Mouse (Mus musculus): ENCODE results near the gene Acr. TPM values are rescaled to one million over a fixed set of nuclear protein-coding genes. Genes with fewer than 3 reads are reported as not detected.

Acr gene
- polyA plus RNA-seq, 1 experiment from 2014 or later, result 0.42 TPM

DNA sequence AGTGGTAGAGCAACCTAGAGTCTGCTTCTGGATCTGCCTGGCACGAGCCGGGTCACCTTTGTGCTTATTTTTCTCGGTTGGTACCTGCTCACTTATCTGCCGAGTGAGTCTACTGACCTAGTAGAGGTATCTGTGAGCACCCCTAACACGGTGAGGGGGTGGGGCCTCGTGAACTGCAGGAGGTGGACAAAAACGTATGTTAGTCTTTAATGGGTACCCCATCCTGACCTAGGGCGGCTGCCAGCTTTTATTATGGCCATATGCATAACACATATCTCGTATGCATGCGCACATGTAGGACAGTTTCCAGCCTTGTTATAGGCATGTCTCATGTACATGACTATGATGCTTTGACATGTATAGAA lies 34.3 kb upstream of the Acr start:
- Histone ChIP-seq H3K9ac (ENCODE audit: low read length) (no peak overlapping the region), H3K36me3 (ENCODE audit: control insufficient read depth, insufficient read depth, low read length) (no peaks in the 10 kb centered on the region), H3K27me3 (ENCODE audit: control insufficient read depth, insufficient read depth, low read length) (no peaks in the 10 kb centered on the region), H3K4me3 (ENCODE audit: low read depth, low read length) (no peak overlapping the region), H3K4me2 (peak overlapping the region; percentile 57; the same call in 1 of the 2 replicates), H3K9me3 (ENCODE audit: control insufficient read depth, low read length) (no peaks in the 10 kb centered on the region), H3K27ac (ENCODE audit: low read depth, low read length) (no peak overlapping the region), H3K4me1 (ENCODE audit: control insufficient read depth, insufficient read depth, low read length) (peaks cover 14% of the 10 kb centered on the region)
- peak; percentile 26 for DNase-seq (ENCODE audit: low spot score, missing footprints)
- no peak for ATAC-seq (ENCODE audit: low FRiP score)
- 93% methylated on average over 10 of the region's 10 CpGs for WGBS

DNA sequence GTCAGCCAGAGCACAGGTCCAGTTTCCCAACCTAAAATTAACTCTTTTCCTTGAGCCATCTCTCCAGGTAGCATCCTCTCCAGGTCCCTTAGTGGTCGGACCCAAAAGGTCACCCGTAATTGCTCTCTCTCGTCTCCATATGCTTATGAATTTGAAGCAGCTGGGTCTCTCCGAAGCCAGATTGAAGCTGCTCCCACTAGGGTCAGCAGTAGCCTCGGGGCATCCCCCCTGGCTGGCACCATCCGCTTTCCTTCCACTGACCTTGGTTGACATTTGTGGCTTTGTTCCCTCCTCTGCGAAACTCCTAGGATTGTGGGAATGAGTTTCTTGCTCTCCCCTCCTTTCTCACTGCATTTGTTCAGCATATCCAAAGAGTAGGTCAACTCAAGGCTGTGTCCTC lies 24.0 kb upstream of the Acr start:
- DNase-seq (ENCODE audit: low spot score, missing footprints) (no peak), ATAC-seq (ENCODE audit: low FRiP score) (no peak)
- H3K9ac ChIP-seq (ENCODE audit: low read length), result no peak overlapping the region
- no peak overlapping the region for H3K4me3 ChIP-seq (ENCODE audit: low read depth, low read length)
- H3K9me3 ChIP-seq (ENCODE audit: control insufficient read depth, low read length), result no peaks in the 10 kb centered on the region
- no peaks in the 10 kb centered on the region; the same call in 1 of the 2 replicates for H3K36me3 ChIP-seq (ENCODE audit: control insufficient read depth, insufficient read depth, low read length)
- WGBS, result 84% methylated on average over 7 of the region's 7 CpGs
- H3K4me1 ChIP-seq (ENCODE audit: control insufficient read depth, insufficient read depth, low read length), result peaks cover 12% of the 10 kb centered on the region
- H3K4me2 ChIP-seq, result no peak overlapping the region
- no peak overlapping the region for H3K27ac ChIP-seq (ENCODE audit: low read depth, low read length)
- peaks cover 8% of the 10 kb centered on the region for H3K27me3 ChIP-seq (ENCODE audit: control insufficient read depth, insufficient read depth, low read length)

DNA sequence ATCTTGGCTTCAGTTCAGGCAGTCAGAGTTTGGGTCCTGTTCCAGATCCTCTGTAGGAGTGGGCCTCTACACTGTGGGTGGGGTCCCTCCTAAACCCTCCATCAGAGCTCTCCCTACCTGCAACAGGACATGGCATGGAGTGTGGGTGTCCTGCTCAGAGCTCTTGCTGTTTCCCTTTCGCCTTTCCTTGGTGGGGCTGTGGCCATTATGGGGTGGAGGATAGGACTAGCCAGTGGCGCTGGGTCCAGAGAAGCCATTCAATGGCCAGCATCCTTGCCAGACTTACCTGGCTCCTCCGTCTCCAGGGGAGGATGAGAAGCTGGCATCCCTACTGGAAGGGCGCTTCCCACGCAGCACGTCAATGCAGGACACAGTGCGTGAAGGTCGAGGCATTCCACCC lies 20.8 kb upstream of the Acr start:
- ATAC-seq (ENCODE audit: low FRiP score), result no peak
- H3K4me1 ChIP-seq (ENCODE audit: control insufficient read depth, insufficient read depth, low read length), result peaks cover 12% of the 10 kb centered on the region
- peak overlapping the region; percentile 34; the same call in 1 of the 2 replicates for H3K4me3 ChIP-seq (ENCODE audit: low read depth, low read length)
- H3K36me3 ChIP-seq (ENCODE audit: control insufficient read depth, insufficient read depth, low read length), result no peaks in the 10 kb centered on the region; the same call in 1 of the 2 replicates
- H3K4me2 ChIP-seq, result peak overlapping the region; percentile 60
- 53% methylated on average over 7 of the region's 8 CpGs for WGBS
- H3K9ac ChIP-seq (ENCODE audit: low read length), result no peak overlapping the region
- no peaks in the 10 kb centered on the region for H3K9me3 ChIP-seq (ENCODE audit: control insufficient read depth, low read length)
- H3K27ac ChIP-seq (ENCODE audit: low read depth, low read length), result no peak overlapping the region
- no peak for DNase-seq (ENCODE audit: low spot score, missing footprints)
- peaks cover 8% of the 10 kb centered on the region for H3K27me3 ChIP-seq (ENCODE audit: control insufficient read depth, insufficient read depth, low read length)

DNA sequence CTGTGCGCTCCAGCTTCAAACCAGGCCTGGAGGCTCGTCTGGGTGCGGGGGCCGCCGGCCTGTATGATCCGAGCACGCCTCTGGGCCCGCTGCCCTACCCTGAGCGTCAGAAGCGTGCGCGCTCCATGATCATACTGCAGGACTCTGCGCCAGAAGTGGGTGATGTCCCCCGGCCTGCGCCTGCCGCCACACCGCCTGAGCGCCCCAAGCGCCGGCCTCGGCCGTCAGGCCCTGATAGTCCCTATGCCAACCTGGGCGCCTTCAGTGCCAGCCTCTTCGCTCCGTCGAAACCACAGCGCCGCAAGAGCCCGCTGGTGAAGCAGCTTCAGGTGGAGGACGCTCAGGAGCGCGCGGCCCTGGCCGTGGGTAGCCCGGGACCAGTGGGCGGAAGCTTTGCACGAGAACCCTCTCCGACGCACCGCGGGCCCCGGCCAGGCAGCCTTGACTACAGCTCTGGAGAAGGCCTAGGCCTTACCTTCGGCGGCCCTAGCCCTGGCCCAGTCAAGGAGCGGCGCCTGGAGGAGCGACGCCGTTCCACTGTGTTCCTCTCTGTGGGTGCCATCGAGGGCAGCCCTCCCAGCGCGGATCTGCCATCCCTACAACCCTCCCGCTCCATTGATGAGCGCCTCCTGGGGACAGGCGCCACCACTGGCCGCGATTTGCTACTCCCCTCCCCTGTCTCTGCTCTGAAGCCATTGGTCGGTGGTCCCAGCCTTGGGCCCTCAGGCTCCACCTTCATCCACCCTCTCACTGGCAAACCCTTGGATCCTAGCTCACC lies 20.1 kb upstream of the Acr start:
- Histone ChIP-seq H3K4me1 (ENCODE audit: control insufficient read depth, insufficient read depth, low read length) (peaks cover 12% of the 10 kb centered on the region), H3K4me3 (ENCODE audit: low read depth, low read length) (peak overlapping the region; percentile 34), H3K4me2 (peak overlapping the region; percentile 60), H3K27ac (ENCODE audit: low read depth, low read length) (no peak overlapping the region), H3K9me3 (ENCODE audit: control insufficient read depth, low read length) (no peaks in the 10 kb centered on the region), H3K36me3 (ENCODE audit: control insufficient read depth, insufficient read depth, low read length) (no peaks in the 10 kb centered on the region; the same call in 1 of the 2 replicates), H3K27me3 (ENCODE audit: control insufficient read depth, insufficient read depth, low read length) (peaks cover 8% of the 10 kb centered on the region), H3K9ac (ENCODE audit: low read length) (peak overlapping the region; percentile 48)
- ATAC-seq (ENCODE audit: low FRiP score), result peak; percentile 82
- DNase-seq (ENCODE audit: low spot score, missing footprints), result peak; percentile 94
- WGBS, result 8% methylated on average over 58 of the region's 58 CpGs

DNA sequence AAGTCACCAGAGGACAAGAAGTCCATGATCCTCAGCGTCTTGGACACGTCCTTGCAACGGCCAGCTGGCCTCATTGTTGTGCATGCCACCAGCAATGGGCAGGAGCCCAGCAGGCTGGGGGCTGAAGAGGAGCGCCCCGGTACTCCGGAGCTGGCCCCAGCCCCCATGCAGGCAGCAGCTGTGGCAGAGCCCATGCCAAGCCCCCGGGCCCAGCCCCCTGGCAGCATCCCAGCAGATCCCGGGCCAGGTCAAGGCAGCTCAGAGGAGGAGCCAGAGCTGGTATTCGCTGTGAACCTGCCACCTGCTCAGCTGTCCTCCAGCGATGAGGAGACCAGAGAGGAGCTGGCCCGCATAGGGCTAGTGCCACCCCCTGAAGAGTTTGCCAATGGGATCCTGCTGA lies 19.3 kb upstream of the Acr start:
- Histone ChIP-seq H3K4me1 (ENCODE audit: control insufficient read depth, insufficient read depth, low read length) (peaks cover 12% of the 10 kb centered on the region), H3K36me3 (ENCODE audit: control insufficient read depth, insufficient read depth, low read length) (no peaks in the 10 kb centered on the region), H3K27me3 (ENCODE audit: control insufficient read depth, insufficient read depth, low read length) (peaks cover 8% of the 10 kb centered on the region), H3K4me2 (peak overlapping the region; percentile 60; the same call in 1 of the 2 replicates), H3K9me3 (ENCODE audit: control insufficient read depth, low read length) (no peaks in the 10 kb centered on the region), H3K4me3 (ENCODE audit: low read depth, low read length) (peak overlapping the region; percentile 34; the same call in 1 of the 2 replicates), H3K9ac (ENCODE audit: low read length) (peak overlapping the region; percentile 36), H3K27ac (ENCODE audit: low read depth, low read length) (no peak overlapping the region)
- DNase-seq (ENCODE audit: low spot score, missing footprints) (no peak), ATAC-seq (ENCODE audit: low FRiP score) (peak; percentile 22; the same call in 1 of the 2 replicates)
- WGBS, result 45% methylated on average over 11 of the region's 11 CpGs

DNA sequence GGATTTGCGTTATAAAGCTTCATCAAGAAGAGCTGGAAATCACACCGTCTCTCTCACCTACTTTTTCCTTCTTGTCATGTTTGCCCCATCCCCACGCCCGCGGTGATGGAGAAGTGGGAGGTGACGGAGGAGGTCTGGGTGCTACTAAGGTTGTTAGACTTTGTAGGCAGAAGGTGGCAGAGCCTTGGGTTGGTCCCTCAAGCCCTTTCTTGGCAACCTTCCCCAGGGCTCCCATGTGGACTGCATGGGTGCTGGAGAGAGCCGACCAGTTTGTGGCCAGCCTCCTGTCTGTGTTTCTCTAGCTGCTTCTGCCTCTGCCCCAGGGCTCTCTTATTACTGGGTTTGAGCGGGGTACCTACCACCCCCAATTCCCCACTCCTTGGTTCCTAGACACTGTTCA lies 17.6 kb upstream of the Acr start:
- ATAC-seq (ENCODE audit: low FRiP score) (no peak), DNase-seq (ENCODE audit: low spot score, missing footprints) (no peak)
- Histone ChIP-seq H3K27me3 (ENCODE audit: control insufficient read depth, insufficient read depth, low read length) (peaks cover 8% of the 10 kb centered on the region), H3K27ac (ENCODE audit: low read depth, low read length) (no peak overlapping the region), H3K9me3 (ENCODE audit: control insufficient read depth, low read length) (no peaks in the 10 kb centered on the region), H3K4me3 (ENCODE audit: low read depth, low read length) (no peak overlapping the region), H3K36me3 (ENCODE audit: control insufficient read depth, insufficient read depth, low read length) (no peaks in the 10 kb centered on the region), H3K4me2 (no peak overlapping the region), H3K4me1 (ENCODE audit: control insufficient read depth, insufficient read depth, low read length) (peaks cover 12% of the 10 kb centered on the region), H3K9ac (ENCODE audit: low read length) (no peak overlapping the region)
- WGBS, result 95% methylated on average over 8 of the region's 8 CpGs

DNA sequence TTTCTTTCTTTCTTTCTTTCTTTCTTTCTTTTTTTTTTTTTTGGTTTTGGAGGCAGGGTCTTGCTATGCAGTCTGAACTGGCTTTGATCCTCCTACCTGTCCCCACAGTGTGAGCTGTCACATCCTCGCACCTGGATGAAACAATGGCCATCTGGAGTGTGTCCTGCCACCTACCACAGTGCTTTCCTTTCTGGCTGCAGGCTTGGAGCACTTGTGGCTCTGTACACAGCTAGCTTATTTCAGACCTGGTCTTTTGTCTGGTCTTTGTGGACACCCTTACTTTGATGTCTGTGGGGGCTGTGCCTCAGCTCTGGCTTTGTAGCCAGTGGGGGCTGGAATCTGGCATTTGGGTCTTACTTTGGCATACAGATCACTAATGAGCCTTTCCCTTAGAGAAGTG lies 16.4 kb upstream of the Acr start:
- ATAC-seq (ENCODE audit: low FRiP score) (no peak), DNase-seq (ENCODE audit: low spot score, missing footprints) (no peak)
- H3K27ac ChIP-seq (ENCODE audit: low read depth, low read length), result no peak overlapping the region
- no peak overlapping the region for H3K4me3 ChIP-seq (ENCODE audit: low read depth, low read length)
- H3K9me3 ChIP-seq (ENCODE audit: control insufficient read depth, low read length), result no peaks in the 10 kb centered on the region
- H3K4me2 ChIP-seq, result no peak overlapping the region
- no peak overlapping the region for H3K9ac ChIP-seq (ENCODE audit: low read length)
- WGBS, result 72% methylated on average over 1 of the region's 1 CpGs
- peaks cover 16% of the 10 kb centered on the region for H3K4me1 ChIP-seq (ENCODE audit: control insufficient read depth, insufficient read depth, low read length)
- H3K27me3 ChIP-seq (ENCODE audit: control insufficient read depth, insufficient read depth, low read length), result peaks cover 16% of the 10 kb centered on the region
- H3K36me3 ChIP-seq (ENCODE audit: control insufficient read depth, insufficient read depth, low read length), result no peaks in the 10 kb centered on the region

DNA sequence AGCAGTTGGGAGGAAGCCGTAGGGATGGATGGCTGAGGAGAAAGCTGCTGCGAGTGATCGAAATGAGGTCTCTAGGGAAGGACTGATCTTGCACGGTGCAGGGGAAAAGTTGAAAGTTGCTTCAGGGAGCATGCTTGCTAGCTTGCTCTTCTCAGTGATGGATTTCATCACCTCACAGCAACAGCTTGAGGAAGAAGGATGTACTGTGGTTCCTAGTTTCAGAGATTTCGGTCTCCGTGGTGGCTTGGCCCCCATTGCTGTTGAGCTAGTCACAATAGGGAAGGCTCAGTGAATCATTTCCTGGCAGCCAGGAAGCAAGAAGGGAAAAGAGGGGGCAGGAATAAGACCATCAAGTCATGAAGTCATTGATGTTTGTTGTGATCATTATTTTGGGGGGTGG lies 12.5 kb upstream of the Acr start:
- H3K4me1 ChIP-seq (ENCODE audit: control insufficient read depth, insufficient read depth, low read length), result peaks cover 14% of the 10 kb centered on the region
- DNase-seq (ENCODE audit: low spot score, missing footprints) (no peak), ATAC-seq (ENCODE audit: low FRiP score) (no peak)
- H3K27ac ChIP-seq (ENCODE audit: low read depth, low read length), result no peak overlapping the region
- no peaks in the 10 kb centered on the region for H3K9me3 ChIP-seq (ENCODE audit: control insufficient read depth, low read length)
- H3K4me2 ChIP-seq, result no peak overlapping the region
- H3K4me3 ChIP-seq (ENCODE audit: low read depth, low read length), result no peak overlapping the region
- no peaks in the 10 kb centered on the region for H3K36me3 ChIP-seq (ENCODE audit: control insufficient read depth, insufficient read depth, low read length)
- peaks cover 33% of the 10 kb centered on the region for H3K27me3 ChIP-seq (ENCODE audit: control insufficient read depth, insufficient read depth, low read length)
- no peak overlapping the region for H3K9ac ChIP-seq (ENCODE audit: low read length)
- WGBS, result 90% methylated on average over 6 of the region's 6 CpGs

DNA sequence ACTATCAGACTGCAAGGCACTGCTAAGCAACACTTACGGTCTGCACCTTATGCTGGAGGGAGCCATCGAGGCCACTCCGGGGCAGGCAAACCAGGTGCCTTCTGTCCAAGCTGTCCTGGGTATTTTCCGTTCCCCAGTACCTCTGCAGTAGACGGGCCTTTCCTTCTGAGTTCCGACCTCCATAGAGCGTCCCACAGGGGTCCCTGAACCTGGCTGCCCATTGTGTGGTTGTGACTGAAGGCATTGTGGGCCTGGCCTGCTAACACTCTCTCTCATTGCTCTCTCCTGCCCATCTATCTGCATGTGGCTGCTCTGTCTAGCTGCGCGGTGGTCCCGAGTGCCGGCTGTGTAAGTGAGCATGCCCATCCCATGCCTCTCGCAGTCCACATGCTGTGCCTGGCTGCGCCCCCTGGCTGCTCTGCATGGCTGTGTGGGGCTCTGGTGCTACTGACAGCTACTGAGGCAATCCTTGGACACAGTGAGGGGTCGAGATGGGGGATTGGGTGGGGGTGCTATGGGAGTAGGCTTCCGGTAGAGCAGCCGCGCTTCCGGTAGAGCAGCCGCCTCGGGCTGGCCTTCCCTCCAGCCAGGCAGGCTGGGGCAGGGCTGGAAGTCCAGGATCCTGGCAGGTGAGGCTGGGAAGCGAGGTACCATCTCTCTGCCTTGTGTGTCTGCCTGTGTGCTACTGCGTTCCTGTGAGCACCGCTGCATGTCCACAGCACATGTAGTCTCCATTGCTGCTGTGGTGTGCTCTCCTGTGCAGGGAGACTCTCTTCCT lies 11.5 kb upstream of the Acr start:
- WGBS, result 27% methylated on average over 23 of the region's 23 CpGs
- Histone ChIP-seq H3K27ac (ENCODE audit: low read depth, low read length) (no peak overlapping the region), H3K4me2 (peak overlapping the region; percentile 28), H3K9ac (ENCODE audit: low read length) (no peak overlapping the region), H3K4me1 (ENCODE audit: control insufficient read depth, insufficient read depth, low read length) (peaks cover 14% of the 10 kb centered on the region), H3K9me3 (ENCODE audit: control insufficient read depth, low read length) (no peaks in the 10 kb centered on the region), H3K36me3 (ENCODE audit: control insufficient read depth, insufficient read depth, low read length) (no peaks in the 10 kb centered on the region), H3K27me3 (ENCODE audit: control insufficient read depth, insufficient read depth, low read length) (peaks cover 33% of the 10 kb centered on the region), H3K4me3 (ENCODE audit: low read depth, low read length) (no peak overlapping the region)
- peak; percentile 74 for ATAC-seq (ENCODE audit: low FRiP score)
- DNase-seq (ENCODE audit: low spot score, missing footprints), result peak; percentile 90

All from midbrain, embryonic 11.5 days (tissue).